Mouse (Mus musculus) heart, embryonic 16.5 days (tissue): ENCODE measurements around the gene Pkd1l3. TPM values are rescaled to one million over a fixed set of nuclear protein-coding genes. Genes with fewer than 3 reads are reported as not detected.

Experiments used
- ATAC-seq: fragments of 200-750 bp; cut with Nextera tagmentation; replicated peaks from 2 replicates; pipeline ENCODE4 v1.8.0; 2017; ENCODE audit warnings: moderate number of reproducible peaks; ENCODE audit not compliant: insufficient read depth, low FRiP score; ENCODE audit errors: extremely low read depth
- H3K27ac ChIP-seq: fragments of 300-500 bp; sonication (generic); 2 replicates; pipeline ENCODE4 v1.5.1; 2014; ENCODE audit warnings: mild to moderate bottlenecking, low read length, control low read depth, moderate library complexity
- H3K27me3 ChIP-seq: fragments of 300-500 bp; sonication (generic); 2 replicates; pipeline ENCODE4 v1.6.1; 2014; ENCODE audit warnings: low read length, mixed read lengths; ENCODE audit not compliant: control insufficient read depth, insufficient read depth
- H3K36me3 ChIP-seq: fragments of 300-500 bp; sonication (generic); 2 replicates; pipeline ENCODE4 v1.6.1; 2014; ENCODE audit not compliant: control insufficient read depth, insufficient read depth
- H3K4me1 ChIP-seq: fragments of 300-500 bp; sonication (generic); 2 replicates; pipeline ENCODE4 v1.6.1; 2014; ENCODE audit warnings: low read length, mixed read lengths; ENCODE audit not compliant: control insufficient read depth, insufficient read depth
- H3K4me2 ChIP-seq: fragments of 300-500 bp; sonication (generic); 2 replicates; pipeline ENCODE4 v1.6.1; 2014; ENCODE audit warnings: low read depth, mild to moderate bottlenecking, control low read depth, low read length
- H3K4me3 ChIP-seq: fragments of 300-500 bp; sonication (generic); 2 replicates; pipeline ENCODE4 v1.5.1; 2014; ENCODE audit warnings: mild to moderate bottlenecking, control low read depth, low read length
- H3K9ac ChIP-seq: fragments of 300-500 bp; sonication (generic); 2 replicates; pipeline ENCODE4 v1.6.1; 2014; ENCODE audit warnings: low read length, control low read depth
- H3K9me3 ChIP-seq: fragments of 300-500 bp; sonication (generic); replicated peaks from 2 replicates; pipeline ENCODE4 v1.6.1; 2016; ENCODE audit warnings: low read length; ENCODE audit not compliant: control insufficient read depth
- WGBS: fragments of 180-500 bp; shearing (Covaris S2); extraction: QIAGEN DNeasy Blood & Tissue Kit; methylation state at CpG from one replicate; pipeline ENCODE4 v1.1.7; 2014; 5-methylcytosine and 5-hydroxymethylcytosine counted together
- polyA plus RNA-seq: library from polyadenylated mRNA; unstranded; fragments of >200 nt; fragmentation: Nextera tagmentation; extraction: Ambion mirVana; gene quantifications from 2 replicates; pipeline ENCODE4 v1.2.1, GENCODE M21; 2015

Gene Pkd1l3
- polyA plus RNA-seq, 1 experiment from 2014 or later, result 0.09 TPM

DNA sequence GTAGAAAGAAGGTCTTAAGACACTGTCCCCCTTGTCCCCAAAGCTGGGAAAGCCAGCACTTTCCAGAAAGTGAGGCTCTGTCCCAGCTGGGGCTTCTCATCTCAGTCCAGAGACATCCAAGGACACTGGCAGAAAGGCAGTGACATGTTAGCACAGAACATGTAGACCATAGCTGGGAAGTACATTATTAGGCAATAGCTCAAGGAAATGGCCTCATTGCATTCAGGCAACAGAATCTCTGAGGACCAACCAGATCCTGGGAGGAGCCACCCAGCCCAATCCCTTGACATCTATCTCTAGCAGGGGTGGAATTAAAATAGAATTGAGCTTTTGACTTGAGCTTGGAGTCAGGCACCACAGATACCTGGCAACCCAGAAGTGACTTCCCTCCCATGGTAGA, 28.7 kb upstream of the Pkd1l3 start:
- H3K4me1 ChIP-seq, result no peaks in the 10 kb centered on the region
- H3K36me3 ChIP-seq, result no peaks in the 10 kb centered on the region
- no peak for ATAC-seq
- H3K27me3 ChIP-seq, result no peaks in the 10 kb centered on the region
- no peak overlapping the region for H3K4me3 ChIP-seq
- no peak overlapping the region for H3K9ac ChIP-seq
- H3K9me3 ChIP-seq, result no peaks in the 10 kb centered on the region; the same call in 1 of the 2 replicates
- no peak overlapping the region for H3K27ac ChIP-seq
- no peak overlapping the region for H3K4me2 ChIP-seq

DNA sequence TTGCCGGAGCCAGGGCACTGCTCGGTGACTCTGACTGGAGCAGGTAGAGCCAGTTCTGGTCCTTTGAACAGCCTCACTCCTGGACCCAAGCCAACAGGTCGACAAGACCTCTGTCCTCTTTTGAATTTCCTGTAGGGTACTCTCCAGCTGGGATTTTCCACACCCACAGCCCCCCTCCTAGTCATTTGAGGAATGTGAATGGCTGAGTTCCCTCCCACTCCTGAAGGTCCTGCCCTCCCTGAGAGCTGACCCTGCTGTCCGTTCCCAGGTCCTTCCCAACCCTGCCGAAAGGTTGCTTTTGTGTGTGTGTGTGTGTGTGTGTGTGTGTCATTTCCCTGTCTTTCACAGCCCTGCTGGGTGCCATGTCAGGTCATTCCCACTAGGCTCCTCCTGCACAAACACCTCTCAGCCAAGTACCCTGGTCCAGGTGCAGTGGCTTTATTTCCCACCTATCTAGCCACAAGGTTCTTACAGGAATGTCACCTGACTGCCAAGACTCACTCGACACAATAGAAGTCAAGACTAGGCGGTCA, 27.3 kb upstream of the Pkd1l3 start:
- no peak overlapping the region for H3K4me3 ChIP-seq
- H3K27me3 ChIP-seq, result no peaks in the 10 kb centered on the region
- 48% methylated on average over 7 of the region's 7 CpGs for WGBS
- peaks cover 2% of the 10 kb centered on the region; the same call in 1 of the 2 replicates for H3K36me3 ChIP-seq
- H3K9me3 ChIP-seq, result no peaks in the 10 kb centered on the region; the same call in 1 of the 2 replicates
- ATAC-seq, result no peak
- no peak overlapping the region for H3K4me2 ChIP-seq
- no peak overlapping the region for H3K9ac ChIP-seq
- no peak overlapping the region for H3K27ac ChIP-seq
- H3K4me1 ChIP-seq, result no peaks in the 10 kb centered on the region

- no peak for ATAC-seq
- H3K9ac ChIP-seq, result no peak overlapping the region
- 85% methylated on average over 9 of the region's 9 CpGs for WGBS
- H3K9me3 ChIP-seq, result no peaks in the 10 kb centered on the region
- peaks cover 13% of the 10 kb centered on the region; the same call in 1 of the 2 replicates for H3K36me3 ChIP-seq
- H3K27me3 ChIP-seq, result no peaks in the 10 kb centered on the region
- no peak overlapping the region for H3K4me2 ChIP-seq
- H3K27ac ChIP-seq, result no peak overlapping the region
- no peaks in the 10 kb centered on the region for H3K4me1 ChIP-seq
- no peak overlapping the region for H3K4me3 ChIP-seq
Observed at GRCm38 (mm10) chr8:109590901-109591300, 23.4 kb upstream of the Pkd1l3 start.

DNA sequence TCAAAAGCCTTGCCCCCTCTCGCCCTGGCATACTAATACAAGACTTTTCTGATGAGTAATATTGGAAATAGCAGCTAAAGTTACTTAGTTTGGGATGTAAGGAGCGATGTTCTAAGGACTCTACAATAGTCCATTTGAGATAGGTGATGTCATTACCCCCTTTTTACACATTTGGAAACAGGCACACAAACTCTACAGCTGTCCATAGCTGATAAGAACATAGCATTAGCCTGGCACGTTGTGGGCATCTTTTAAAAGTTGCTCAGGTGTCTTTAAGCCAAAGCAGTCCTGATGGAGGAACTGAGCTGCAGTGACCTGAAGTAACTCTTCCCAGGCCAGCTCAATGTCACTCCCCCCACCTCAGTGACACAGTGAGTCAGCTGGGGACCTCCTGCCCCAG, 22.9 kb upstream of the Pkd1l3 start:
- no peak overlapping the region for H3K4me3 ChIP-seq
- no peak for ATAC-seq

DNA sequence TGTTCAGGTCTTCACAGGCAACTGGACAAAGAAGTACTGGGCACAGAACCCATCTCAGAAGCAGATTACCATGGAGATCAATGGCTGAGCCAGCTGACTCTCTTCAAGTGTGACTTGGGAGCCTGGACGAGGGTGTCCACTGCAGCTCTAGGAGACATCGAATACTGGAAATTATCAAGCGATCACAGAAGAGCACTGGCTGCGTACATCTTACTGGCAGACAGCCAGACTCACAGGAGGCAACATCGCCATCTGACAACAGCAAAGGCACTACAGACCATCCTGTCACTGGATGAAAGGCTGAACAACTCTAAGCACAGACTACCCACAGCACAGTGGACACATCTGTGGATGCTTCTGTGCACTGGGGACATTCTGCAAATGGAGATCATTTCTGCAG, 22.2 kb upstream of the Pkd1l3 start:
- Histone ChIP-seq H3K4me2 (no peak overlapping the region), H3K36me3 (peaks cover 13% of the 10 kb centered on the region; the same call in 1 of the 2 replicates), H3K9me3 (no peaks in the 10 kb centered on the region), H3K4me1 (no peaks in the 10 kb centered on the region), H3K27me3 (no peaks in the 10 kb centered on the region), H3K9ac (no peak overlapping the region), H3K4me3 (no peak overlapping the region), H3K27ac (no peak overlapping the region)
- ATAC-seq, result no peak
- 84% methylated on average over 5 of the region's 5 CpGs for WGBS

More for the DNA sequence above, 22.9 kb upstream of the Pkd1l3 start:
- WGBS, result 81% methylated on average over 3 of the region's 3 CpGs
- no peak overlapping the region for H3K9ac ChIP-seq
- H3K9me3 ChIP-seq, result no peaks in the 10 kb centered on the region
- H3K36me3 ChIP-seq, result peaks cover 13% of the 10 kb centered on the region; the same call in 1 of the 2 replicates
- H3K4me1 ChIP-seq, result no peaks in the 10 kb centered on the region
- H3K4me2 ChIP-seq, result no peak overlapping the region
- no peak overlapping the region for H3K27ac ChIP-seq
- H3K27me3 ChIP-seq, result no peaks in the 10 kb centered on the region

DNA sequence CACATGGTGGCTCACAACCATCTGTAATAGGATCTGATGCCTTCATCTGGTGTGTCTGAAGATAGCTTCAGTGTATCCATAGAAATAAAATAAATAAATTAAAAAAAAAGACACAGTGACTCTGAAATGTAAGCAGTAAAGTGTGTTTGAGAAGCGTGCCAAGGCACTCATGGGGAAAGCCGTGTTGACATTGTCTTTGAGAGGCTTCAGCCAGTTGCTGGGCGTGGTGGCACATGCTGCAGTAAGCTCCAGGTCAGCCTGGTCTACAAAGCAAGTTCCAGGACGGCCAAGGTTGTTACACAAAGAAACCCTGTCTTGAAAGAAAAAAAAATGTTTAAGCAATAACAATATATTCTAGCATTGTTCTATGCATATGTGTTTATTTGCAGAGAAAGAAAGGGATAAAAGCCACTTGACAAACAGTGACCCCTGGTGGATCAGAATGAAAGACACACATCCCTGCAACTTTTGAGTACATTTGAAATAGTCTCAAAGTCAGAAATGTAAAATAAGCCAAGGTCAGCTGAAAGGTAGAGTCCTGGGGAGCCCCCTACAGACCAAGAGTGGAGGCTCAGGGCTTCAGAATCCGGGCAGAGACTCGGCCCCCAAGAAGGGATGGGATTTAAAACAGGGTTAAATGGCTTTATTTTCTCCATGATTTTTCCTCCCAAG, 21.1 kb upstream of the Pkd1l3 start:
- Histone ChIP-seq H3K27me3 (no peaks in the 10 kb centered on the region), H3K9ac (no peak overlapping the region), H3K4me3 (no peak overlapping the region), H3K36me3 (peaks cover 13% of the 10 kb centered on the region; the same call in 1 of the 2 replicates), H3K4me1 (no peaks in the 10 kb centered on the region), H3K27ac (no peak overlapping the region), H3K4me2 (no peak overlapping the region), H3K9me3 (no peaks in the 10 kb centered on the region)
- WGBS, result 72% methylated on average over 6 of the region's 6 CpGs
- no peak for ATAC-seq

DNA sequence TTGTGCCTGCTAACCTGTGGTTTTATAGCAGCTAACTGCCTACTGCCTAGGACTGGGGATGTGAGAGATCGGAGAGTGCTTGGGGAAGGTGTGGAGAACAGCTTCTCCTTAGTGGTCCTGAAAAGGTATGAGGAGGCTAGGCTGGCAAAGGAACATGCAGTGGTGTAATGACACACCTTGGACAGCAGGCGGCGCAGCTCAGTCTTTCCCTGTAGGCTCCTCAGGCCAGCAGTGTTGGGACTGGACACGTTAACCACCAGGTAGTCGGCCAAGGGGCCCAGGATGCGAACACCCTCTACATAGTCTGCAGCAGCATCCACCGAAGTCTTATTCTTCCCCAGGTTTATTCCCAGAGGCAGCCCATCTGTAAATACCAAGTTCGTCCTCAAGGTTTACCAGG, 18.5 kb upstream of the Pkd1l3 start:
- Histone ChIP-seq H3K9ac (no peak overlapping the region), H3K27ac (no peak overlapping the region), H3K36me3 (peaks cover 18% of the 10 kb centered on the region; the same call in 1 of the 2 replicates), H3K4me3 (no peak overlapping the region), H3K9me3 (no peaks in the 10 kb centered on the region), H3K4me1 (no peaks in the 10 kb centered on the region), H3K4me2 (no peak overlapping the region), H3K27me3 (no peaks in the 10 kb centered on the region)
- 47% methylated on average over 8 of the region's 8 CpGs for WGBS
- no peak for ATAC-seq

DNA sequence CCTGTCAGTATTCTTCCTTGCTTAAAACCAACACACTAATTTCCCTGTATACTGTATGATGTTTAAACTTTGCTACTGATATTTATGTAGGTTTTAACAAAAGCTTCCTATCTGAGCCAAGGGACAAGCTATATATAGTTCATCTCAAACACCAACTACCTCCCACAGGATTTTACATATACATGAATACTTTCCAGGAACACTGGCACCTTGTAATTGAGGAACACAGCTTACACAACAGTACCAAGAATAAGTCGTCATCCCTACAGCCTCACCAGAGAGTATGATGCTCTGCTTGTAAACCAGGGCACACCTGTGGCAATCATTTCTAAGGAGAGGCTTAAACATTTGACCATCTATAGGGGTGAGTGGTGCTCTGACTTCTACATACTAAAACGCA, 7.6 kb upstream of the Pkd1l3 start:
- H3K4me1 ChIP-seq, result peaks cover 11% of the 10 kb centered on the region
- WGBS, result 75% methylated on average over 2 of the region's 2 CpGs
- no peaks in the 10 kb centered on the region for H3K9me3 ChIP-seq
- H3K27me3 ChIP-seq, result no peaks in the 10 kb centered on the region
- no peak for ATAC-seq
- no peak overlapping the region for H3K4me3 ChIP-seq
- no peak overlapping the region for H3K4me2 ChIP-seq
- no peak overlapping the region for H3K9ac ChIP-seq
- no peak overlapping the region for H3K27ac ChIP-seq
- H3K36me3 ChIP-seq, result peaks cover 15% of the 10 kb centered on the region

GRCm38 (mm10) chr8:109607650-109608049, 6.7 kb upstream of the Pkd1l3 start:
- H3K9me3 ChIP-seq, result no peaks in the 10 kb centered on the region
- H3K4me3 ChIP-seq, result peak overlapping the region; percentile 86
- peaks cover 11% of the 10 kb centered on the region for H3K4me1 ChIP-seq
- H3K9ac ChIP-seq, result peak overlapping the region; percentile 84
- H3K4me2 ChIP-seq, result peak overlapping the region; percentile 97
- H3K27me3 ChIP-seq, result no peaks in the 10 kb centered on the region
- H3K27ac ChIP-seq, result peak overlapping the region; percentile 98
- no peak for ATAC-seq
- WGBS, result 4% methylated on average over 12 of the region's 12 CpGs
- H3K36me3 ChIP-seq, result peaks cover 12% of the 10 kb centered on the region
